16 mouse cellular contexts compared by ENCODE assay signal in genomic region chr1:86633434-86633833, GRCm38 (mm10). TPM values are rescaled to one million over a fixed set of nuclear protein-coding genes. Genes with fewer than 3 reads are reported as not detected.
A peak's percentile ranks its signal among the peaks of the same experiment; 100 is the strongest.
DNase-seq lines count a peak whose midpoint lies in the region; ATAC-seq and TF ChIP-seq lines count a peak whose summit lies in the region.
"Had no signal": no experiment of that assay in that cellular context is flagged by ENCODE, and none has a peak within 500 bp of the region (broad histone marks: within the 10 kb centered on the region; RNA-seq: fewer than 3 reads in every experiment).

No protein-coding gene starts in this region.

- no peak overlapping the region for H3K4me2 ChIP-seq in hindbrain, embryonic 14.5 days (replicated peaks)
- H3K4me2 ChIP-seq in hindbrain, embryonic 11.5 days (replicated peaks; ENCODE audit: low read depth, low read length), result no peak overlapping the region
- H3K4me2 ChIP-seq in midbrain, embryonic 16.5 days (ENCODE audit: low read length), result no peak overlapping the region
- no peak overlapping the region; the same call in 1 of the 2 replicates for H3K4me2 ChIP-seq in intestine, postnatal 0 days (replicated peaks; ENCODE audit: low read depth)
- H3K4me2 ChIP-seq in stomach, embryonic 16.5 days (ENCODE audit: low read depth, low read length), result no peak overlapping the region
- H3K4me2 ChIP-seq: embryonic facial prominence, embryonic 15.5 days; hindbrain, embryonic 15.5 days; limb, embryonic 12.5 days; midbrain, embryonic 13.5 days had no signal

- H3K27me3 ChIP-seq in hindbrain, embryonic 14.5 days (ENCODE audit: control insufficient read depth, insufficient read depth, low read length), result no peaks in the 10 kb centered on the region
- no peaks in the 10 kb centered on the region for H3K27me3 ChIP-seq in hindbrain, embryonic 11.5 days (ENCODE audit: control insufficient read depth, insufficient read depth, low read length)
- no peaks in the 10 kb centered on the region for H3K27me3 ChIP-seq in midbrain, embryonic 16.5 days (ENCODE audit: control insufficient read depth, insufficient read depth, low read depth, low read length)
- H3K27me3 ChIP-seq in midbrain, embryonic 10.5 days (ENCODE audit: low read depth, poor library complexity, severe bottlenecking), result no peaks in the 10 kb centered on the region
- no peaks in the 10 kb centered on the region for H3K27me3 ChIP-seq in intestine, postnatal 0 days (replicated peaks; ENCODE audit: control insufficient read depth, insufficient read depth, low read length)
- H3K27me3 ChIP-seq in stomach, embryonic 16.5 days (ENCODE audit: control insufficient read depth, insufficient read depth, low read length), result no peaks in the 10 kb centered on the region
- H3K27me3 ChIP-seq: embryonic facial prominence, embryonic 15.5 days; hindbrain, embryonic 15.5 days; limb, embryonic 12.5 days; midbrain, embryonic 13.5 days had no signal

- H3K9ac ChIP-seq in hindbrain, embryonic 14.5 days, result no peak overlapping the region
- H3K9ac ChIP-seq in hindbrain, embryonic 11.5 days (ENCODE audit: low read depth, low read length), result no peak overlapping the region
- H3K9ac ChIP-seq in midbrain, embryonic 16.5 days (ENCODE audit: low read depth, low read length), result no peak overlapping the region
- H3K9ac ChIP-seq in intestine, postnatal 0 days (ENCODE audit: low read depth, low read length), result no peak overlapping the region
- H3K9ac ChIP-seq in stomach, embryonic 16.5 days (ENCODE audit: low read length), result no peak overlapping the region
- H3K9ac ChIP-seq: embryonic facial prominence, embryonic 15.5 days; hindbrain, embryonic 15.5 days; limb, embryonic 12.5 days; midbrain, embryonic 13.5 days had no signal

- no peak overlapping the region for H3K4me3 ChIP-seq in hindbrain, embryonic 14.5 days (replicated peaks; ENCODE audit: low read length)
- no peak overlapping the region for H3K4me3 ChIP-seq in hindbrain, embryonic 11.5 days (ENCODE audit: low read depth, low read length)
- no peak overlapping the region for H3K4me3 ChIP-seq in midbrain, embryonic 16.5 days (ENCODE audit: low read depth, low read length)
- no peak overlapping the region for H3K4me3 ChIP-seq in midbrain, embryonic 10.5 days
- H3K4me3 ChIP-seq in intestine, postnatal 0 days (ENCODE audit: low read depth, low read length), result no peak overlapping the region
- H3K4me3 ChIP-seq in stomach, embryonic 16.5 days (replicated peaks; ENCODE audit: low read length), result no peak overlapping the region
- H3K4me3 ChIP-seq: embryonic facial prominence, embryonic 15.5 days; heart, adult 2 months; hindbrain, embryonic 15.5 days; limb, embryonic 12.5 days; midbrain, embryonic 13.5 days; myocyte had no signal

- DNase-seq in hindbrain, embryonic 14.5 days (ENCODE audit: low spot score), result no peak
- DNase-seq in hindbrain, embryonic 11.5 days (ENCODE audit: low spot score), result no peak
- DNase-seq in midbrain, embryonic 10.5 days (ENCODE audit: low spot score), result no peak
- DNase-seq in adrenal gland, postnatal 4 days (ENCODE audit: low spot score in 2 of 2), result no peak
- DNase-seq in Muller cell, postnatal 12 days (ENCODE audit: inconsistent ontology term), result no peak
- DNase-seq: heart, adult 2 months had no signal

- no peak for TF ChIP-seq CTCF in intestine, postnatal 0 days (IDR thresholded peaks at IDR 0.05; ENCODE audit: low read depth)

- H3K4me1 ChIP-seq in hindbrain, embryonic 14.5 days (replicated peaks; ENCODE audit: control insufficient read depth, insufficient read depth, low read length), result 0 out of 2 replicates have a peak, but pooled peaks cover 4% of the 10 kb centered on the region
- H3K4me1 ChIP-seq in hindbrain, embryonic 11.5 days (replicated peaks; ENCODE audit: control insufficient read depth, insufficient read depth, low read length), result no peaks in the 10 kb centered on the region
- H3K4me1 ChIP-seq in midbrain, embryonic 16.5 days (ENCODE audit: control insufficient read depth, insufficient read depth, low read length), result peaks cover 8% of the 10 kb centered on the region; the same call in 1 of the 2 replicates
- peaks cover 7% of the 10 kb centered on the region for H3K4me1 ChIP-seq in midbrain, embryonic 10.5 days
- H3K4me1 ChIP-seq in intestine, postnatal 0 days (replicated peaks; ENCODE audit: control insufficient read depth, insufficient read depth, low read length), result peaks cover 8% of the 10 kb centered on the region; the same call in 1 of the 2 replicates
- peaks cover 14% of the 10 kb centered on the region for H3K4me1 ChIP-seq in stomach, embryonic 16.5 days (ENCODE audit: control insufficient read depth, insufficient read depth, low read length)

- no peaks in the 10 kb centered on the region for H3K36me3 ChIP-seq in hindbrain, embryonic 14.5 days (replicated peaks; ENCODE audit: control insufficient read depth, insufficient read depth)
- H3K36me3 ChIP-seq in hindbrain, embryonic 11.5 days (ENCODE audit: control insufficient read depth, insufficient read depth, low read length), result no peaks in the 10 kb centered on the region
- no peaks in the 10 kb centered on the region for H3K36me3 ChIP-seq in midbrain, embryonic 16.5 days (ENCODE audit: control insufficient read depth, insufficient read depth, low read length)
- H3K36me3 ChIP-seq in midbrain, embryonic 10.5 days, result no peaks in the 10 kb centered on the region
- no peaks in the 10 kb centered on the region for H3K36me3 ChIP-seq in intestine, postnatal 0 days (ENCODE audit: control insufficient read depth, insufficient read depth)
- no peaks in the 10 kb centered on the region for H3K36me3 ChIP-seq in stomach, embryonic 16.5 days (ENCODE audit: control insufficient read depth, insufficient read depth, low read length)
- H3K36me3 ChIP-seq: embryonic facial prominence, embryonic 15.5 days; hindbrain, embryonic 15.5 days; limb, embryonic 12.5 days; midbrain, embryonic 13.5 days had no signal

- no peak for ATAC-seq in hindbrain, embryonic 14.5 days (ENCODE audit: low FRiP score)
- ATAC-seq in hindbrain, embryonic 11.5 days (ENCODE audit: low FRiP score), result no peak
- ATAC-seq in midbrain, embryonic 16.5 days, result no peak
- no peak for ATAC-seq in intestine, postnatal 0 days
- ATAC-seq in stomach, embryonic 16.5 days (ENCODE audit: insufficient read depth, low FRiP score), result no peak

- H3K27ac ChIP-seq in hindbrain, embryonic 14.5 days, result peak overlapping the region; percentile 14; the same call in 1 of the 2 replicates
- no peak overlapping the region for H3K27ac ChIP-seq in hindbrain, embryonic 11.5 days (ENCODE audit: low read depth, low read length)
- peak overlapping the region; percentile 37; the same call in 1 of the 2 replicates for H3K27ac ChIP-seq in midbrain, embryonic 16.5 days (ENCODE audit: low read length)
- H3K27ac ChIP-seq in midbrain, embryonic 10.5 days (replicated peaks), result no peak overlapping the region
- H3K27ac ChIP-seq in intestine, postnatal 0 days (ENCODE audit: low read depth, low read length), result peak overlapping the region; percentile 57; the same call in 1 of the 2 replicates
- H3K27ac ChIP-seq in stomach, embryonic 16.5 days (ENCODE audit: low read length), result peak overlapping the region; percentile 76
- H3K27ac ChIP-seq: embryonic facial prominence, embryonic 15.5 days; heart, adult 2 months; kidney, postnatal 0 days; limb, embryonic 12.5 days had no signal

- no peaks in the 10 kb centered on the region for H3K9me3 ChIP-seq in hindbrain, embryonic 14.5 days (ENCODE audit: control insufficient read depth, low read length)
- H3K9me3 ChIP-seq in hindbrain, embryonic 11.5 days (ENCODE audit: control insufficient read depth, low read length), result no peaks in the 10 kb centered on the region
- H3K9me3 ChIP-seq in midbrain, embryonic 16.5 days (replicated peaks; ENCODE audit: control insufficient read depth, low read length, poor library complexity, severe bottlenecking), result no peaks in the 10 kb centered on the region
- H3K9me3 ChIP-seq in midbrain, embryonic 10.5 days (replicated peaks), result no peaks in the 10 kb centered on the region
- no peaks in the 10 kb centered on the region for H3K9me3 ChIP-seq in intestine, postnatal 0 days (ENCODE audit: control insufficient read depth)
- no peaks in the 10 kb centered on the region for H3K9me3 ChIP-seq in stomach, embryonic 16.5 days (replicated peaks; ENCODE audit: control insufficient read depth, low read length)
- H3K9me3 ChIP-seq: embryonic facial prominence, embryonic 15.5 days; hindbrain, embryonic 15.5 days; limb, embryonic 12.5 days; midbrain, embryonic 13.5 days had no signal

- WGBS in hindbrain, embryonic 14.5 days, result 50% methylated on average over 3 of the region's 3 CpGs
- 51% methylated on average over 3 of the region's 3 CpGs for WGBS in hindbrain, embryonic 11.5 days
- WGBS in midbrain, embryonic 16.5 days, result 52% methylated on average over 3 of the region's 3 CpGs
- 60% methylated on average over 3 of the region's 3 CpGs for WGBS in midbrain, embryonic 10.5 days
- WGBS in intestine, postnatal 0 days, result 39% methylated on average over 3 of the region's 3 CpGs
- 42% methylated on average over 3 of the region's 3 CpGs for WGBS in stomach, embryonic 16.5 days

RNA-seq across cellular contexts. Expression of gene Nppc, which starts 36.9 kb away (rescaled TPM):
- 16.3 and 18.1 TPM in 2 replicates for polyA plus RNA-seq in hindbrain, embryonic 14.5 days (2014; fragmentation: Nextera tagmentation; extraction: Ambion mirVana)
- polyA plus RNA-seq in hindbrain, embryonic 11.5 days (2014; fragmentation: Nextera tagmentation; extraction: Ambion mirVana), result 10.3 and 13.9 TPM in 2 replicates
- polyA plus RNA-seq in midbrain, embryonic 16.5 days (2015; fragmentation: Nextera tagmentation; extraction: Ambion mirVana), result 3.8 and 4.2 TPM in 2 replicates
- 0.94 and 1.9 TPM in 2 replicates for polyA plus RNA-seq in midbrain, embryonic 10.5 days (2016; fragmentation: Nextera tagmentation; extraction: Ambion mirVana)
- 0.30 and 0.38 TPM in 2 replicates for polyA plus RNA-seq in intestine, postnatal 0 days (2015; fragmentation: Nextera tagmentation; extraction: Ambion mirVana)
- polyA plus RNA-seq in stomach, embryonic 16.5 days (2015; fragmentation: Nextera tagmentation; extraction: Ambion mirVana), result 3.4 and 4.6 TPM in 2 replicates
- total RNA-seq in adrenal gland, postnatal 4 days (2021), result not detected
- total RNA-seq: heart, adult 2 months had no signal
- polyA plus RNA-seq: spleen, adult 2 months had no signal

RNA-seq across cellular contexts. Expression of gene Cops7b, which starts 50.7 kb away (rescaled TPM):
- 50.5 and 55.3 TPM in 2 replicates for polyA plus RNA-seq in hindbrain, embryonic 14.5 days (2014; fragmentation: Nextera tagmentation; extraction: Ambion mirVana)
- 49.7 and 63.7 TPM in 2 replicates for polyA plus RNA-seq in hindbrain, embryonic 11.5 days (2014; fragmentation: Nextera tagmentation; extraction: Ambion mirVana)
- 63.0 and 64.9 TPM in 2 replicates for polyA plus RNA-seq in midbrain, embryonic 16.5 days (2015; fragmentation: Nextera tagmentation; extraction: Ambion mirVana)
- 72.3 and 73.5 TPM in 2 replicates for polyA plus RNA-seq in midbrain, embryonic 10.5 days (2016; fragmentation: Nextera tagmentation; extraction: Ambion mirVana)
- polyA plus RNA-seq in intestine, postnatal 0 days (2015; fragmentation: Nextera tagmentation; extraction: Ambion mirVana), result 14.2 and 15.7 TPM in 2 replicates
- polyA plus RNA-seq in stomach, embryonic 16.5 days (2015; fragmentation: Nextera tagmentation; extraction: Ambion mirVana), result 32.5 and 32.6 TPM in 2 replicates
- 10 to 100 TPM; 22.2 to 24.2 TPM for total RNA-seq in adrenal gland, postnatal 4 days (2021)

RNA-seq across cellular contexts. Expression of gene Pde6d, which starts 51.0 kb away (rescaled TPM):
- polyA plus RNA-seq in hindbrain, embryonic 14.5 days (2014; fragmentation: Nextera tagmentation; extraction: Ambion mirVana), result 96.6 and 112 TPM in 2 replicates
- 91.9 and 96.0 TPM in 2 replicates for polyA plus RNA-seq in hindbrain, embryonic 11.5 days (2014; fragmentation: Nextera tagmentation; extraction: Ambion mirVana)
- polyA plus RNA-seq in midbrain, embryonic 16.5 days (2015; fragmentation: Nextera tagmentation; extraction: Ambion mirVana), result 105 and 109 TPM in 2 replicates
- 78.3 and 78.9 TPM in 2 replicates for polyA plus RNA-seq in midbrain, embryonic 10.5 days (2016; fragmentation: Nextera tagmentation; extraction: Ambion mirVana)
- polyA plus RNA-seq in intestine, postnatal 0 days (2015; fragmentation: Nextera tagmentation; extraction: Ambion mirVana), result 41.9 and 42.6 TPM in 2 replicates
- 32.8 and 42.9 TPM in 2 replicates for polyA plus RNA-seq in stomach, embryonic 16.5 days (2015; fragmentation: Nextera tagmentation; extraction: Ambion mirVana)
- 10 to 100 TPM; 35.8 to 35.9 TPM for total RNA-seq in adrenal gland, postnatal 4 days (2021)

Comparison
In these comparisons a context has a peak if more than half of its experiments do, and no peak if none do; other contexts are left out.
1. H3K27ac ChIP-seq: peak in hindbrain, embryonic 14.5 days (single experiment), midbrain, embryonic 16.5 days (single experiment), intestine, postnatal 0 days (single experiment) and stomach, embryonic 16.5 days (single experiment); none in hindbrain, embryonic 11.5 days (single experiment) and midbrain, embryonic 10.5 days (single experiment).